Mouse (Mus musculus): ENCODE results near the gene Adgrb2. TPM values are rescaled to one million over a fixed set of nuclear protein-coding genes. Genes with fewer than 3 reads are reported as not detected.

Adgrb2 gene
- polyA plus RNA-seq (2012; fragmentation: generic; extraction: Trizol): 1 to 10 TPM in 1 of 2 experiments, under 1 TPM in 1; 0.33 to 3.1 TPM

GRCm38 (mm10) chr4:129984421-129985061 lies at the start of gene Adgrb2:
Gene Adgrb2, plus strand, starts transcription at chr4:129984870.

GRCm38 (mm10) chr4:130047331-130048202 lies 62.9 kb downstream of the Adgrb2 start, which contains the start of gene Col16a1:
Gene Col16a1, plus strand, starts transcription at chr4:130047840.

Other genes with a start within 250 kb of the Adgrb2 start
- gene Khdrbs1, start 242.6 kb upstream of the Adgrb2 start, polyA plus RNA-seq (2012; fragmentation: generic; extraction: Trizol): 10 to 100 TPM; 10.8 to 54.5 TPM
- gene Ptp4a2, start 173.7 kb upstream of the Adgrb2 start, polyA plus RNA-seq (2012; fragmentation: generic; extraction: Trizol): 10 to 100 TPM; 11.6 to 54.7 TPM
- gene Spocd1, start 55.6 kb upstream of the Adgrb2 start, polyA plus RNA-seq (2012; fragmentation: generic; extraction: Trizol): under 1 TPM; 0.01 to 0.08 TPM
- 100 to 1,000 TPM in 1 of 2 experiments, 10 to 100 TPM in 1; 25.8 to 136 TPM for gene Col16a1, start 63.0 kb downstream of the Adgrb2 start, polyA plus RNA-seq (2012; fragmentation: generic; extraction: Trizol)
- gene Pef1, start 117.7 kb downstream of the Adgrb2 start, polyA plus RNA-seq (2012; fragmentation: generic; extraction: Trizol): 10 to 100 TPM; 65.1 to 65.5 TPM
- gene Hcrtr1, start 154.5 kb downstream of the Adgrb2 start, polyA plus RNA-seq (2012; fragmentation: generic; extraction: Trizol): under 1 TPM; 0.08 to 0.19 TPM
- gene Tinagl1, start 190.3 kb downstream of the Adgrb2 start, polyA plus RNA-seq (2012; fragmentation: generic; extraction: Trizol): 10 to 100 TPM; 28.2 to 62.6 TPM
- gene Gm853, start 237.5 kb downstream of the Adgrb2 start, polyA plus RNA-seq (2012; fragmentation: generic; extraction: Trizol): not detected

Data from C3H10T1/2 (cell line).